Mouse (Mus musculus) embryonic facial prominence, embryonic 12.5 days (tissue): ENCODE measurements around the gene Lrrn4. TPM values are rescaled to one million over a fixed set of nuclear protein-coding genes. Genes with fewer than 3 reads are reported as not detected.

Experiments
- ATAC-seq: fragments of 200-750 bp; cut with Nextera tagmentation; 2 replicates; pipeline ENCODE4 v1.8.0; 2017; ENCODE audit not compliant: insufficient number of reproducible peaks, insufficient read depth, low FRiP score, low TSS enrichment
- H3K27ac ChIP-seq: fragments of 300-500 bp; sonication (generic); 2 replicates; pipeline ENCODE4 v1.5.1; 2016; ENCODE audit warnings: mild to moderate bottlenecking
- H3K27me3 ChIP-seq: fragments of 300-500 bp; sonication (generic); 2 replicates; pipeline ENCODE4 v1.6.1; 2016; ENCODE audit warnings: mild to moderate bottlenecking, moderate library complexity
- H3K36me3 ChIP-seq: fragments of 300-500 bp; sonication (generic); 2 replicates; pipeline ENCODE4 v1.6.1; 2016; ENCODE audit warnings: mild to moderate bottlenecking
- H3K4me1 ChIP-seq: fragments of 300-500 bp; sonication (generic); 2 replicates; pipeline ENCODE4 v1.6.1; 2016
- H3K4me2 ChIP-seq: fragments of 300-500 bp; sonication (generic); replicated peaks from 2 replicates; pipeline ENCODE4 v1.6.1; 2016; ENCODE audit warnings: mild to moderate bottlenecking, moderate library complexity
- H3K4me3 ChIP-seq: fragments of 300-500 bp; sonication (generic); 2 replicates; pipeline ENCODE4 v1.5.1; 2016; ENCODE audit warnings: mild to moderate bottlenecking
- H3K9ac ChIP-seq: fragments of 300-500 bp; sonication (generic); 2 replicates; pipeline ENCODE4 v1.6.1; 2016; ENCODE audit warnings: mild to moderate bottlenecking, moderate library complexity
- H3K9me3 ChIP-seq: fragments of 300-500 bp; sonication (generic); 2 replicates; pipeline ENCODE4 v1.6.1; 2016; ENCODE audit warnings: mild to moderate bottlenecking, moderate library complexity
- WGBS: fragments of 180-500 bp; shearing (Covaris S2); methylation state at CpG from one replicate; pipeline ENCODE4 v1.1.7; 2016; 5-methylcytosine and 5-hydroxymethylcytosine counted together
- polyA plus RNA-seq: library from polyadenylated mRNA; unstranded; fragments of >200 nt; fragmentation: Nextera tagmentation; extraction: Ambion mirVana; gene quantifications from 2 replicates; pipeline ENCODE4 v1.2.1, GENCODE M21; 2016

Lrrn4 gene
- polyA plus RNA-seq, 1 experiment from 2014 or later, result 0.33 TPM

DNA sequence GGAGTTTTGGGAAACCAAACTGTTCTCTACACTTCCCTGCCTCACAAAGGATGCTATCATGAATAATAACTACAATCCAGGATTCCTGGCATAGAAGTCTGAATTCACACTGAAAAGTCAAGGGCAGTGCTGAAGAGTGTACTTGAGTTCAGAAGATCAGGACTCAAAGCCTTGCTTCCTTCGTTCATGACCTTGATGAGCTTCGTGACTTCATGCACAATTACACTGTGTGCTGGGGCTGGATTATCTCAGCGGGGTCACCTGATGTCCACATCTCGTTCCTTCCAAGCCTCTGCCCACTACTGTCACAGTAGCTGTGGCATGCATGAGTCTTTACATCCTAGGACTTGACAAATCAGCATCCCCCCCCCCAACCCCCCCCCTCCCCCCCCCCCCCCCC is 20.9 kb upstream of the Lrrn4 start:
- ATAC-seq, result no peak
- WGBS, result 79% methylated on average over 4 of the region's 4 CpGs
- Histone ChIP-seq H3K9me3 (no peaks in the 10 kb centered on the region), H3K27me3 (no peaks in the 10 kb centered on the region), H3K9ac (no peak overlapping the region), H3K36me3 (no peaks in the 10 kb centered on the region), H3K4me3 (no peak overlapping the region), H3K4me1 (no peaks in the 10 kb centered on the region), H3K27ac (no peak overlapping the region), H3K4me2 (no peak overlapping the region)

DNA sequence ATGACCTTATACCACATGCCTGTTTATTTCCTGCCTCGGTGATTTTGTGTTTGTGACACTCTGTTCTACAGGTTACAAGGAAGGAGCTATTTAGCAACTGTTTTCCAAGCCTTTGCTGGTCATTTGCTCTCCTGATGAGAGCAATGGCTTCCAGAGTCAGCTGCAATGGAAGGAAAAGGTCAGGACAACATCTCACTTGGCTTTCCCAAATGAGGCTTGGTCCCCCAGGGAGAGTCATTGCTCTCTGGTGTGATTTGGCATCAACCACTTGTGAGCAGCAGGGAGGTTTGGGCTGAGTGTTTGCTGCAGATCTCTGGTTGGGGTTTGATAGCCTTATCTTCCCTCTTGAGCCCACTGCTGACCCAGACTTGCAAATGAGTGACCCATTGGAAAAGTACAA is 19.9 kb upstream of the Lrrn4 start:
- Histone ChIP-seq H3K9me3 (no peaks in the 10 kb centered on the region), H3K4me3 (no peak overlapping the region), H3K27ac (no peak overlapping the region), H3K27me3 (no peaks in the 10 kb centered on the region), H3K4me2 (no peak overlapping the region), H3K9ac (no peak overlapping the region), H3K36me3 (no peaks in the 10 kb centered on the region), H3K4me1 (no peaks in the 10 kb centered on the region)
- WGBS, result 81% methylated on average over 1 of the region's 1 CpGs
- no peak for ATAC-seq

DNA sequence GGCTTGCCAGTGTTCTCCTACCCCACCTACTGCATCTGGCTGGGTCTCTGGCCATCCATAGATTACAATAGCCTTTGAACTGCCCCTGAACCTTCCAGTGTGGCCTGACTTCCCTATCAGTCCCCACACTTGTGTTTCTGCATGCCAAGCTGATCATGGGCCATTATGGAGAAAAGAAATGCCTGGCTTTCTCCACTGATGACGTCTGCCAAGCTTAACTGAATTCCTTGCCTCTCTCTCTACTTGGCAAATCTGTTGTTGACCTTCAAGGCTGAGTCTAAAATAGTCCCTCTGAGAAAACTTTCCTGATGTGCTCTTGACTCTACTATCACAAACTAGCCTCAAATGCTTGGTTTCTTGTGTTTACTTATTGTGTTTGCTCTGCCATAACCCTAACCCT is 17.5 kb upstream of the Lrrn4 start:
- ATAC-seq, result no peak
- Histone ChIP-seq H3K9me3 (no peaks in the 10 kb centered on the region), H3K27ac (no peak overlapping the region), H3K36me3 (no peaks in the 10 kb centered on the region), H3K27me3 (no peaks in the 10 kb centered on the region), H3K4me3 (no peak overlapping the region), H3K4me2 (no peak overlapping the region), H3K4me1 (no peaks in the 10 kb centered on the region), H3K9ac (no peak overlapping the region)
- 75% methylated on average over 1 of the region's 1 CpGs for WGBS

DNA sequence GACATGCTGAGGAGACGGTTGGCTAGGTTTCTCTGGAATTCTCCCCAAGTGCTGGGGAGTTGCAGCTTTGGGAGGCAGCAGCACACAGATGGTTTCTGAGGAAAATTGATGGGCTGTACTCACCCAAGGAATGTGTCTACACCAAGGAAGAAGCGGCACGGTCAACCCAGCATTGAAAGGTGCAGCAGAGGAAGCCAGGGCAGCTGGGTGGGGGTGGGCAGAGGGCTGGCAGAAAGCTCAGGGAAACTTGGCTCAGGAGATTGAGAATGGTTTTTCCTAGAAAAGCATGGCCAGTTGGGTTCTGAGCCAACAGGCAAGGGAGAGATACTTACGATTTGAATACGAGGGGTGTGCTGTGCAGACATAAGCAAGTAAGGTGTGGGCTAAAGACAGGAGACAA is 13.1 kb upstream of the Lrrn4 start:
- Histone ChIP-seq H3K4me1 (no peaks in the 10 kb centered on the region), H3K4me2 (no peak overlapping the region), H3K9ac (no peak overlapping the region), H3K9me3 (no peaks in the 10 kb centered on the region), H3K4me3 (no peak overlapping the region), H3K27ac (no peak overlapping the region), H3K36me3 (no peaks in the 10 kb centered on the region), H3K27me3 (no peaks in the 10 kb centered on the region)
- WGBS, result 92% methylated on average over 5 of the region's 5 CpGs
- no peak for ATAC-seq

DNA sequence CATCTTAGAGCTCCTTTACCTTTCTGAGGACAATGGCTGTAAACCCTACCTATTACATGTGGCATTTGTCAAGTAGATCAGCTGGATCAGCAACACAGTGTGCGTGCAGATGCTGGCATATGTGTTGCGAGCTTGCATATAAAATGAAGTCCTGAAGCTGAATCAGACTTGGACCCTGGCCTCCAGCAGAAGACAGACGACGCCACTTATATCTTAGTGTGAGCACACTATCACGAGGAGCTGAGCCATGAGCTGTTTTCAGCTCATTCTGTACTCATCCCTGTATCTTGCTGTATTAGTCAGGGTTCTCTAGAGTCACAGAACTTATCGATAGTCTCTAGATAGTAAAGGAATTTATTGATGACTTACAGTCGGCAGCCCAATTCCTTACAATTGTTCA is 4.6 kb upstream of the Lrrn4 start:
- ATAC-seq, result no peak
- H3K9ac ChIP-seq, result no peak overlapping the region
- H3K27me3 ChIP-seq, result peaks cover 11% of the 10 kb centered on the region
- H3K4me2 ChIP-seq, result no peak overlapping the region
- no peaks in the 10 kb centered on the region for H3K36me3 ChIP-seq
- peaks cover 11% of the 10 kb centered on the region for H3K4me1 ChIP-seq
- WGBS, result 89% methylated on average over 7 of the region's 7 CpGs
- H3K9me3 ChIP-seq, result no peaks in the 10 kb centered on the region
- no peak overlapping the region for H3K4me3 ChIP-seq
- H3K27ac ChIP-seq, result no peak overlapping the region

DNA sequence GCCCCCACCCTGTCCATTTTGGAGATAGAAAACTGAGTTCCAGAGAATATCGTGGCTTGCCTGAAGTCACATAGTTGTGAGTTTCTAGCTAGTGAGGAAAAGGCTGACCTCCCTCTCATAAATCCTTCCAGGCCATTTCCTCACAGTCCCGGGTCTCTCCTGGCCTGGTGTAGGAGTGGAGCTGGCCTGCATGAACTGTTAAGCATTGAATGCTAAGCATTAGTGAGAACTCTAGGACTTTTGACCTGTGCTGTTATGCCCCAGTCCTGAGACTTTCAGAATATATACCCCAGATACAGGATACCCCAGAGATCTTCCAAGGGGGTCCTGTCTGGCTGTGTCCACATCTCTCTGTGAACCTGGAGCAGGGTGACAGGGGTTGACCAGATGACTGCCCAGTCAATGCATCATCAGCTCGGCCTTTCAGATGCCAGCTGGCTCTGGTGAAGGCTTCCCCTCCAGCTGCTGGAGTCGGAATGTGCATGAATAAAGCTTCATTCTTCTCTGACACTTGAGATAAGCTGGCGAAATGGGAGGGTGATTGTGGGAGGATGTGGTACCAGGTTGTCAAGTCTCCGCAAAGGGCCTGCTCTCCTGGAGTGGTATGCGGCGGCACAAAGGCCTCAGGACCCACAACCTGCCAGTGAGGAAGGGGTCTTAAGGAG is 3.7 kb upstream of the Lrrn4 start:
- no peak overlapping the region for H3K9ac ChIP-seq
- H3K4me1 ChIP-seq, result peaks cover 17% of the 10 kb centered on the region
- H3K4me2 ChIP-seq, result no peak overlapping the region
- H3K4me3 ChIP-seq, result no peak overlapping the region
- no peaks in the 10 kb centered on the region for H3K36me3 ChIP-seq
- H3K9me3 ChIP-seq, result no peaks in the 10 kb centered on the region
- no peak for ATAC-seq
- H3K27ac ChIP-seq, result no peak overlapping the region
- 76% methylated on average over 8 of the region's 8 CpGs for WGBS
- peaks cover 19% of the 10 kb centered on the region for H3K27me3 ChIP-seq

DNA sequence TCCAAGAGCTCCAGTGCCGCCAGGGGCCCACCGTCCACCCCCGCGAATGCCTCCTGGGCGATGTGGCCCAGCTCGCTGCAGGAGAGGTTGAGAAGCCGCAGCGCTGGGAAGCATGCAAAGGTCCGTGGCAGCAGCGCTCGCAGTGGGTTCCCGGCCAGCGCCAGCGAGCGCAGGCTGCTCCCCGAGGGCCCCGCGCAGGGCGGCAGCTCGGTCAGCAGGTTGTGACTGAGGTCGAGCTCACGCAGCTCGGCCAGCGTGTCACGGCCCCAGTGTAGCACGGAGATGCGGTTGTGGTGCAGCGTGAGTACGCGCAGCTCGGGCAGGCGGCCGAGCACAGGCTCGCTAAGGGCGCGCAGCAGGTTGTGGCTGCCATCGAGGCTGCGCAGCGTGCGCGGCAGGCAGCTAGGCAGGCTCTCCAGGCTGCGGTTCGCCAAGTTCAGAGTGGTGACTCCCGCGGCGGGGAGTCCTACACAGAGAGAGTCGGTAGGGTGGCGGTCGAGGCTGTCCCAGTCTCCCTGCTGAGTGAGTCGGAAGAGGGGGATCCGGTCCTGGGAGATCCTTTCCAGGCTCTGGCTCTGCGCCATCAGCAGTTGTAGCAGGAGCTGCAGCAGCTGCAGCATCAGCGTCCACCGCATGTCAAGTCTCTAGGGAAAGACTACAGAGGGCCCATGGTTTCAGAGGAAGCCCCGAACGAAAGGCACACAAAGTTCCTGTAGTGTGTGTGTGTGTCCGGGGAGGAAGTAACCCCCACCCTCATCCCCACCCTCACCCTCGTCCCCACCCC is 1.2 kb downstream of the Lrrn4 start:
- peak; percentile 75 for ATAC-seq
- Histone ChIP-seq H3K4me2 (peak overlapping the region; percentile 97), H3K9me3 (no peaks in the 10 kb centered on the region), H3K27me3 (peaks cover 51% of the 10 kb centered on the region), H3K36me3 (no peaks in the 10 kb centered on the region), H3K9ac (peak overlapping the region; percentile 46; the same call in 1 of the 2 replicates), H3K4me1 (peaks cover 17% of the 10 kb centered on the region), H3K27ac (no peak overlapping the region), H3K4me3 (peak overlapping the region; percentile 46)
- WGBS, result under 1% methylated on average over 58 of the region's 58 CpGs

DNA sequence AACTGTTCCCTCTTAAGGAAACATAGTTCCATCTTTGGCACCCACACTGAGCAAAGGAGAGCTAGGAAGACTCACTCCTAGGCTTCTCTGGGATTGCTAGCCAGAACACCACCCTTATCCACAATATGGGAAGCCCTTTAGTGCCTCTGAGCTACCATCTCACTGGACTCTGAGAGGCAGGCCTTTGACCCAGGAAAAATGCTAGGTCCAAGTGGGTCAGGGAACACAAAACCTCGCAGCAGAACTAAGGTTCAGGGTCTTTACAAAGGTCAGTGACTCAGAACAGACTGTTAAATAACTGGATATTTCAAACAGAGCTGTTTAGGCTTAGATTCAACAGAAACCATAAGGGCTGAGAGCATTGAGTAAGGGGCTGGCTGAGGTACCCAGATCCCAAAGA is 3.7 kb downstream of the Lrrn4 start:
- Histone ChIP-seq H3K4me1 (peaks cover 17% of the 10 kb centered on the region), H3K36me3 (no peaks in the 10 kb centered on the region), H3K27ac (no peak overlapping the region), H3K4me3 (no peak overlapping the region), H3K4me2 (no peak overlapping the region), H3K27me3 (peaks cover 51% of the 10 kb centered on the region), H3K9me3 (no peaks in the 10 kb centered on the region), H3K9ac (no peak overlapping the region)
- 69% methylated on average over 1 of the region's 1 CpGs for WGBS
- no peak for ATAC-seq

DNA sequence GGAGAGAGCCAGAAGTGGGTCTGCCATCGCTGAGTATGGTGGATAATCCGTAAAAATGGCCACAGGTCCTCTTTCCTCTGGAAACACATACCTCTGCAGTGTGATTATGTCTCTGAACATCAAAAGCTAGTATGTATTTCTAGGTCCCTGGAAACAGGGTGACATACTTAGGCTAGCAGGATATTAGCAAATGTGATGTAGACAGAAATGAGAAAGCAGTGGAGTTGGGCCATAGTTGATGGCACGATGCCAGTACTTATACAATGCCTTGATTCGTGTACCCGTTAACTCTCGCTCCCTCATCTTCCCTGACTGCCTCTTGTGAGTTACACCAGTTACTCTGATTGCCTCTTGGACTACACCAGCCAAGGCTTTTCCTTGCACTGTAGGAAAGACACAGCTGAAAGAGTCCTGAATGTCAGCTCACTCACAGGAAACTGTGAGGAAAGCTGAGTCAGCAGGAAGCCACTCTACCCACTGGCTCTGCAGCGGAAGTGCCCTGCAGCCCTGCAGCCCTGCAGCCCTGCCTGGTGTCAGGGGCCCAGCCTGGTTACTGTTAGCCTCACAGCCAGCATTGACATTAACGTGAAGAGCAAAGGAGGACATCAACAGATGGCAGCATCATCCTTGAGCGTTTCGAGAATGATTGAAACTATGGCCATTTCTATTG is 6.9 kb downstream of the Lrrn4 start:
- H3K9me3 ChIP-seq, result no peaks in the 10 kb centered on the region
- H3K27me3 ChIP-seq, result peaks cover 25% of the 10 kb centered on the region
- no peak for ATAC-seq
- H3K9ac ChIP-seq, result no peak overlapping the region
- H3K4me2 ChIP-seq, result no peak overlapping the region
- H3K4me1 ChIP-seq, result no peaks in the 10 kb centered on the region
- no peak overlapping the region for H3K27ac ChIP-seq
- WGBS, result 83% methylated on average over 10 of the region's 10 CpGs
- no peaks in the 10 kb centered on the region for H3K36me3 ChIP-seq
- no peak overlapping the region for H3K4me3 ChIP-seq

DNA sequence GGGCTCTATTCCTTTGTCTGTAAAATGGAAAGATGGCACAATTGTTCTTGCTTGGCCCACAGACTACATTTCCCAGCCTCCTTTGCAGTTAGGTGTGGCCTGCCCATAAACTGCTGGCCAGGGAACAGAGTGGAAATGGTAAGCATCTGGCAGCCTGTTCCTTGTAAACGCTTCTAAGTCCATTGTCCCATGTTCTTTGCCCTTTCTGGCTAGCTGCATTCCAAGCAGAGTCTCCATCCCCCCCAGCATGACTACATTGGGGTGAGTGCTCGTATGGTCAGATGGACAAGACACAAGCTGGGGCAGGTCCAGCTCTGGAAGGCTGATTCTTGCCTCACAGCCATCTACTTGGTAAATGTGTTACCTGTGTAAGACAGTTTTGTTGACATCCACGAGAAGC is 9.0 kb downstream of the Lrrn4 start:
- Histone ChIP-seq H3K4me1 (no peaks in the 10 kb centered on the region), H3K9ac (no peak overlapping the region), H3K4me2 (no peak overlapping the region), H3K27me3 (peaks cover 7% of the 10 kb centered on the region; the same call in 1 of the 2 replicates), H3K36me3 (peaks cover 4% of the 10 kb centered on the region; the same call in 1 of the 2 replicates), H3K27ac (no peak overlapping the region), H3K4me3 (no peak overlapping the region), H3K9me3 (no peaks in the 10 kb centered on the region)
- WGBS, result 62% methylated on average over 3 of the region's 3 CpGs
- ATAC-seq, result no peak

DNA sequence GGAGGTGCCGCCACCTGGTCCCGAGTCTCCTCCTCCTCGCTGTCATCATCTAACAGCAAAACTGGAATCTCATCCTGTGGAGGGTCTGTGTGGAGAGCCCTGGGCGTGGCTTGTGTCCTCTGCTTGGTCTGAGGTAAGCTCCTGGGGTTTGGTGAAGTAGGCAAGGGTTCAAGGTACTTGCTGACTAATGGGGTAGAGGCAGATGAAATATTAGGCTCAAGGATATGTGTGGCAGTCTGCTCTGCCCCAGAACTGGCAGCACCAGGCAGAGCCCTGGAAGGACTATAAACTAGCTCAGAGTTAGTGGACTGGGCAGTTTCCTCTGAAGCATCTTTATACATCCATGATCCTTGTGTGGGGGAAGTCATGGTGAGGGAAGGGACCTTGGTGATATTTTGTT is 10.4 kb downstream of the Lrrn4 start:
- WGBS, result 77% methylated on average over 4 of the region's 4 CpGs

DNA sequence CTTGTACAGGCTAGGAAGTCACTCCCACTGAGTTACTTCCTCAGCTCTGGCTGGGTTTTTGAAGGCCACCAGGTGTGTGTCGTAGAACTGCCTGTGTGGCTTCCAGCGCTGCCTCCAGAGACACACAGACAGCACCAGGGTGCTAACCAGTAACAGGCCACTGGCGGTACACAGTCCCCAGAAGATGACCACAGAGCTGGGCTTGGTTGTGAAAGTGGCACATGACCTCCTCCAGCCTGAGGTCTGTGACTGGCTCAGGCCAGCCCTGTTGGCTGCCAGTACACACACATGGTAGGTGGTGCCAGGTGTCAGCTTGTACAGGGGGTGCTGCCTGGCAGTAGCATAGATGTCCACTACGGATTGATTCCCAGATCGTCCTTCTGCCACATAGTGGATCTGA is 11.0 kb downstream of the Lrrn4 start:
- whole genome bisulfite sequencing, result 87% methylated on average over 5 of the region's 5 CpGs
- H3K9me3 ChIP-seq, result no peaks in the 10 kb centered on the region
- H3K27me3 ChIP-seq, result no peaks in the 10 kb centered on the region
- H3K4me1 ChIP-seq, result no peaks in the 10 kb centered on the region
- H3K27ac ChIP-seq, result no peak overlapping the region
- no peak overlapping the region for H3K4me3 ChIP-seq
- H3K9ac ChIP-seq, result no peak overlapping the region
- H3K4me2 ChIP-seq, result no peak overlapping the region
- no peak for ATAC-seq
- peaks cover 7% of the 10 kb centered on the region for H3K36me3 ChIP-seq

More for the DNA sequence above, 10.4 kb downstream of the Lrrn4 start:
- Histone ChIP-seq H3K4me1 (no peaks in the 10 kb centered on the region), H3K9me3 (no peaks in the 10 kb centered on the region), H3K4me2 (no peak overlapping the region), H3K27me3 (no peaks in the 10 kb centered on the region), H3K36me3 (peaks cover 4% of the 10 kb centered on the region; the same call in 1 of the 2 replicates), H3K9ac (no peak overlapping the region), H3K4me3 (no peak overlapping the region), H3K27ac (no peak overlapping the region)
- ATAC-seq, result no peak
